Mouse (Mus musculus): ENCODE measurements around the gene Gpank1. TPM values are rescaled to one million over a fixed set of nuclear protein-coding genes. Genes with fewer than 3 reads are reported as not detected.

Gpank1 gene
- polyA plus RNA-seq, 1 experiment from 2014 or later: 19.4 TPM

DNA sequence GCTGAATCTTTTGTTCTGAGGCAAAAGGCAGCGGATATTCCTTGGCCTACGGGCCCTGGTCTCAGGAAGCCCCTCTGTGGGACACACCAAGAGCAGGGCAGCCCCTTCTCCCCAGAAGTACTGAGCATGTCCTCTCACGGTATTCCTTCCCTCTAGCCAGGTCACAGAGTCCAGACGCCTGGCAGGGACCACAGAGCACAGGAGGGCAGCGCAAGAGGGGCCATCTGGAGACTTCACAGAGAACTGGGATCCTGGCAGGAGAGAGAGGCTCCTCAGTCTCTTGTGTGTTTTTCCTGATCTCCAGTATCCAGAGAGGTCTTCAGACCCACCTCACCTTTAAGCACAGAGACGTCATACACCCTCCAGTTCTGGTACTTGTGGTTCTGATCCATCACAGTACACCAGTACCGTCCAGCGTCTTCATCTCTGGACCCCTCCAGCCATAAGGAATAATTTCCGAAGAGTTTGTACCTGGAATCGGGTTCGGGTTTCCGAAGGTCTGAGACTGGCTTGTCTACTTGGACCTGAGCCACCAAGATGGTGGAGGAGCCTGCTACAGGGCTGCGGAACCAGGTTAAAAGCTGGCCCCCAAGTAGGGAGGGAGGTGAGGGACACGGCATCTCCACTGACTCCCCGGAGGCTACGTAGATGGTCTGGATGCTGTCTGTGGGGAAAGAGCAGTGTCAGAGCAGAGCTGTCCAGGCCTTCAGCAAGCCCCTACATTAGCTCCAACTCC lies 38.2 kb upstream of the Gpank1 start:
- no peak overlapping the region for H3K4me2 ChIP-seq (replicated peaks; ENCODE audit: low read depth, low read length)
- 81% methylated on average over 16 of the region's 16 CpGs for WGBS
- ATAC-seq (ENCODE audit: low FRiP score, low TSS enrichment): no peak

DNA sequence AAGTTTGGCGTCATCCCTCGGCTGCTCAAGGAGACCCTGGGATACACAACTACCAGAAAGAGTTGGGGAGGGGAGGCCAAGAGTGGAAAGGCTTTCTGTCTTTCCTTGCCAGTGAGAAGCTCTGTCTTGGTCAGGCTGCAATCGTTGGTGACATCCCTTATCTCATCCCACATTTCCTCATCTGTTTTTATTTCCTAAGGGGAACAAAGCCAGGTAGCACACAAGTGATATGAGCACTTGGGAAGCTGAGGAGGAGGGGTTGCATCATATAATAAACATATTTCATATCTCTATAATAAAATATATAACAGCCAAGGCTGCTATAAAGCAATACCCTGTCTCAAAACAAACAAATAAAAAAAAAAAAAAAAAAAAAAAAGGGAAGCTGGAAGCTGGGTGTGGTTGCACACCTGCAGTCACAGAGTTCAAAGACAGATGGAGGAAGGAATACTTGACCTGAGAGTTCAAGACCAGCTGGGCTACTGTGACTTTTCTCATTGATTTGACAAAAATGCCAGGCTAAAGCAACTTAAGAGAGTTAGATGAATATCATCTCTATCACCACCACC lies 37.2 kb upstream of the Gpank1 start:
- H3K4me3 ChIP-seq (ENCODE audit: low read length): no peak overlapping the region
- WGBS: 85% methylated on average over 3 of the region's 3 CpGs
- no peaks in the 10 kb centered on the region for H3K4me1 ChIP-seq (ENCODE audit: control insufficient read depth, insufficient read depth, low read length)
- no peaks in the 10 kb centered on the region for H3K36me3 ChIP-seq (ENCODE audit: control insufficient read depth, insufficient read depth, low read length)
- no peak overlapping the region for H3K4me2 ChIP-seq (replicated peaks; ENCODE audit: low read depth, low read length)
- H3K27ac ChIP-seq (ENCODE audit: low read depth, low read length): no peak overlapping the region
- no peaks in the 10 kb centered on the region for H3K27me3 ChIP-seq (ENCODE audit: control insufficient read depth, insufficient read depth, low read length)
- no peak overlapping the region for H3K9ac ChIP-seq (ENCODE audit: low read depth, low read length)
- no peak for ATAC-seq (ENCODE audit: low FRiP score, low TSS enrichment)
- no peaks in the 10 kb centered on the region for H3K9me3 ChIP-seq (ENCODE audit: control insufficient read depth, low read length)

More for the DNA sequence above, 38.2 kb upstream of the Gpank1 start:
- Histone ChIP-seq H3K27me3 (ENCODE audit: control insufficient read depth, insufficient read depth, low read length) (peaks cover 2% of the 10 kb centered on the region; the same call in 1 of the 2 replicates), H3K4me1 (ENCODE audit: control insufficient read depth, insufficient read depth, low read length) (no peaks in the 10 kb centered on the region), H3K9me3 (ENCODE audit: control insufficient read depth, low read length) (no peaks in the 10 kb centered on the region), H3K36me3 (ENCODE audit: control insufficient read depth, insufficient read depth, low read length) (no peaks in the 10 kb centered on the region), H3K4me3 (ENCODE audit: low read length) (no peak overlapping the region), H3K27ac (ENCODE audit: low read depth, low read length) (no peak overlapping the region), H3K9ac (ENCODE audit: low read depth, low read length) (no peak overlapping the region)

DNA sequence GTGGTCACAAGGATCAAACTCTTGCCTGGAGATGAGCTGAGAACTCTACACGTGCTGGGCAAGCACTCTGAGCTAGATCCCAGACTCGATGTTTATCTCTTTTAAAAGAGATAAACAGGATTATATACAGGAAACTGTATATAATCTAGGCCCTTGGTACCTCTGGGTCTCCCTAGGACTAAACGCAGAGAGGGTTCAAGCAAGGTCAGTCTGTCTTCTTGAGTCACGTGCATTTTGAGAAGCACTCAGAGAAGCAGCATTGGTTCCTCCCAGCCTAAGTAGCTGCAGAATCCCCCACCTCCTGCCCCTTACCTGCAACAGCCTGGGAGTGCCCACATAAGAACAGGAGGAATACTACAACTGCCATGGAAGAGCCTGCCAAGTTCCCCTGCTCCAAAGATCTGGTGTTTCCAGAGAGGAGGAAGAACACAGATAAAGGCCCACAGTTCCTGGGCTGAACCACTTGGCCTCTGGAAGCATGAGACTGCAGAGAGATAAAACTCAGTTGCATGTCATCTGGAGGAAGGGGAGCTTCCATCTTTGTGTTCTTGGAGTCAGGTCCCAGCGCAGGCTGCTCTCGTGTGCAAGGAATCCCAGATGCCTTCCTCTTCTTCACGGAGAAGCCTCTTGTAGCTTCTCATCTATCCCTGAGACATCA lies 35.9 kb upstream of the Gpank1 start, which contains the start of gene Ly6g6f:
Gene Ly6g6f, minus strand, starts transcription at position 403 of the 658 bp plus-strand sequence.
- Histone ChIP-seq H3K27ac (ENCODE audit: low read depth, low read length) (no peak within 1 kb of the TSS), H3K9me3 (ENCODE audit: control insufficient read depth, low read length) (no peaks in the 10 kb centered on the region), H3K36me3 (ENCODE audit: control insufficient read depth, insufficient read depth, low read length) (no peaks in the 10 kb centered on the region), H3K4me3 (ENCODE audit: low read length) (no peak within 1 kb of the TSS), H3K4me2 (replicated peaks; ENCODE audit: low read depth, low read length) (no peak within 1 kb of the TSS), H3K27me3 (ENCODE audit: control insufficient read depth, insufficient read depth, low read length) (no peaks in the 10 kb centered on the region), H3K4me1 (ENCODE audit: control insufficient read depth, insufficient read depth, low read length) (peaks cover 7% of the 10 kb centered on the region), H3K9ac (ENCODE audit: low read depth, low read length) (no peak within 1 kb of the TSS)
- ATAC-seq (ENCODE audit: low FRiP score, low TSS enrichment): no peak
- 85% methylated on average over 7 of the region's 7 CpGs for WGBS

DNA sequence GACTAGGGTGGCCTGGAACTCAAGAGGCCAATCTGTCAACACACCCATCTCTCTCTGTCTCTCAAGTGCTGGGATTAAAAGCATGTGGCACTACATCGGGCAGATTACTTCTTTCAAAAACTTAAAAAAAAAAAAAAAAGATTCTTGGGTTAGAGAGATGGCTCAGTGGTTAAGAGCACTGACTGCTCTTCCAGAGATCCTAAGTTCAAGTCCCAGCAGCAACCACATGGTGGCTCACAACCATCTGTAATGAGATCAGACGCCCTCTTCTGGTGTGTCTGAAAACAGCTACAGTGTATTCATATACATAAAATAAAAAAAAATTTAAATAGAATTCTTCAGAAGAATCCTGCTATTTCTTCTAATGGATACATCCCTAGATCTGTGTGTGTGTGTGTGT lies 33.1 kb upstream of the Gpank1 start:
- H3K4me3 ChIP-seq (ENCODE audit: low read length): no peak overlapping the region
- 61% methylated on average over 2 of the region's 2 CpGs for WGBS
- no peaks in the 10 kb centered on the region for H3K27me3 ChIP-seq (ENCODE audit: control insufficient read depth, insufficient read depth, low read length)
- H3K27ac ChIP-seq (ENCODE audit: low read depth, low read length): no peak overlapping the region
- peaks cover 12% of the 10 kb centered on the region for H3K4me1 ChIP-seq (ENCODE audit: control insufficient read depth, insufficient read depth, low read length)
- H3K9ac ChIP-seq (ENCODE audit: low read depth, low read length): no peak overlapping the region
- H3K36me3 ChIP-seq (ENCODE audit: control insufficient read depth, insufficient read depth, low read length): peaks cover 15% of the 10 kb centered on the region
- no peaks in the 10 kb centered on the region for H3K9me3 ChIP-seq (ENCODE audit: control insufficient read depth, low read length)
- no peak overlapping the region for H3K4me2 ChIP-seq (replicated peaks; ENCODE audit: low read depth, low read length)
- no peak for ATAC-seq (ENCODE audit: low FRiP score, low TSS enrichment)

DNA sequence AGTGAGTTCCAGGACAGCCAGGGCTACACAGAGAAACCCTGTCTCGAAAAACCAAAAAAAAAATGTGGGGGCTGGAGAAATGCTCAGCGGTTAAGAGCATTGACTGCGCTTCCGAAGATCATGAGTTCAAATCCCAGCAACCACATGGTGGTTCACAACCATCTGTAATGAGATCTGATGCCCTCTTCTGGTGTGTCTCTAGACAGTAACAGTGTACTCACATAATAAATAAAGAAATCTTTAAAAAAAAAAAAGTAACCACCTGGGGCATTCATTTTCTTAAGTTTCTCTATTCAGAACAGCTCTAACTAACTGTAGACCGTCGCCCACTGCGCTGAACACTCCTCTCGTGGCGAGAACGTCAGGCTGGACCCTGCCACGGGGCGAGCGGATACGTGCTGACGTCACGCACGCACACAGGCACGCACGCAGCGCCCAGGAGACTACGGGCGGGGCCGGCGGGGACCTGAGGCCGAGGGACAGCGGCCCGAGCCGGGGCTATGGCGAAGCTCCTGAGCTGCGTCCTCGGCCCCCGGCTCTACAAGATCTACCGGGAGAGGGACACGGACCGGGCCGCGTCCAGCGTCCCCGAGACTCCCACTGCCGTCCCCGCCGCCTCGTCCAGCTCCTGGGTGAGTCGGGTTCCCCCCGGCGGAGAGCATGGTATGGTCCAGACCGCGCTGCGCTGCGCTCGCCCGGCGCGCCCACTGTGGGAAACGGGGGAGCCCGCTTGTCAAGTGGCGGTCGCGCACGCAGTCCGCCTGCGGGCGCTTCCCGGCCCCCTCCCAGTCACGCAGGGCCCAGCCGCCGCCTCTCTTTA lies 32.2 kb upstream of the Gpank1 start, which contains the start of gene Abhd16a:
Gene Abhd16a, plus strand, starts transcription at position 439 of the 820 bp plus-strand sequence.
- Histone ChIP-seq H3K27me3 (ENCODE audit: control insufficient read depth, insufficient read depth, low read length) (no peaks in the 10 kb centered on the region), H3K4me3 (ENCODE audit: low read length) (peak within 1 kb of the TSS; percentile 64), H3K36me3 (ENCODE audit: control insufficient read depth, insufficient read depth, low read length) (peaks cover 20% of the 10 kb centered on the region), H3K4me2 (replicated peaks; ENCODE audit: low read depth, low read length) (peak within 1 kb of the TSS; percentile 67), H3K27ac (ENCODE audit: low read depth, low read length) (peak within 1 kb of the TSS; percentile 95), H3K4me1 (ENCODE audit: control insufficient read depth, insufficient read depth, low read length) (peaks cover 12% of the 10 kb centered on the region), H3K9ac (ENCODE audit: low read depth, low read length) (peak within 1 kb of the TSS; percentile 86), H3K9me3 (ENCODE audit: control insufficient read depth, low read length) (no peaks in the 10 kb centered on the region)
- ATAC-seq (ENCODE audit: low FRiP score, low TSS enrichment): peak; percentile 98
- 4% methylated on average over 53 of the region's 67 CpGs for WGBS

DNA sequence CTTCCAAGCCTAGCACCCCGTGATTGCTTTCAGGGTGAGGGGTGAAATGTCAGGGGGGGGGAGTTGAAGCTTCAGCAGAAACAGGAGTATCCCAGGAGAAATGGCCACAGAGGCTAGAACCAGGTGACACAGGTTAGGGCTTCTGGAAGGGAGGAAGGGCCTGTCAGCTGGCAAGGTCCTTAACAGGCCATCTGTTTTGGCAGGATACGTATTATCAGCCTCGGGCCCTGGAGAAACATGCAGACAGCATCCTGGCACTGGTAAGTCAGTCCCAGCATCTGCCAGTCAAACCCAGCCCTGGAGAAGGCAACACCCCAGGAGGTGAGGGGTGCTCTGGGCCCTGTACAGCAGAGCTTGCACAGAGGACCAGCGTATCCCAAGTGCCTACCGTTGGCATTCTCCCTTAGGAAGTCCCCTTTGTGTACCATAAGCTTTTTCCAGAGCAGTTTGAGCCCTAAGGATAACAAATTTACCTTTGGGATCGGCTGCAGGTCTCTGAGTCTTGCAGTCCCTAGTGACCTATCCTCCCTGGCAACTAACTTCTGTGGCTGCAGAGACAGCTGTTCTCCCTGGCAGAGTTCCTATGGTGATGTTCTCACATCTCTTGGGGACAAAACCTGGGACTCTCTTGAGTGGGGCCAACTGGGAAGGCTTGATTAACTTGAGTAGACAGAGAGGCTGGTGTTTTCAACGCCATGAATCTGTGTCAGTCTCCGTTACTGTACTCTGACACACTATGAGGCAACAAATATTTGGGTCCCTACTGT lies 30.9 kb upstream of the Gpank1 start:
- Histone ChIP-seq H3K4me1 (ENCODE audit: control insufficient read depth, insufficient read depth, low read length) (peaks cover 12% of the 10 kb centered on the region), H3K9me3 (ENCODE audit: control insufficient read depth, low read length) (no peaks in the 10 kb centered on the region), H3K36me3 (ENCODE audit: control insufficient read depth, insufficient read depth, low read length) (peaks cover 26% of the 10 kb centered on the region), H3K9ac (ENCODE audit: low read depth, low read length) (peak overlapping the region; percentile 86; the same call in 1 of the 2 replicates), H3K27me3 (ENCODE audit: control insufficient read depth, insufficient read depth, low read length) (no peaks in the 10 kb centered on the region), H3K4me2 (replicated peaks; ENCODE audit: low read depth, low read length) (peak overlapping the region; percentile 67), H3K27ac (ENCODE audit: low read depth, low read length) (no peak overlapping the region), H3K4me3 (ENCODE audit: low read length) (peak overlapping the region; percentile 64)
- WGBS: 67% methylated on average over 8 of the region's 8 CpGs
- ATAC-seq (ENCODE audit: low FRiP score, low TSS enrichment): no peak

DNA sequence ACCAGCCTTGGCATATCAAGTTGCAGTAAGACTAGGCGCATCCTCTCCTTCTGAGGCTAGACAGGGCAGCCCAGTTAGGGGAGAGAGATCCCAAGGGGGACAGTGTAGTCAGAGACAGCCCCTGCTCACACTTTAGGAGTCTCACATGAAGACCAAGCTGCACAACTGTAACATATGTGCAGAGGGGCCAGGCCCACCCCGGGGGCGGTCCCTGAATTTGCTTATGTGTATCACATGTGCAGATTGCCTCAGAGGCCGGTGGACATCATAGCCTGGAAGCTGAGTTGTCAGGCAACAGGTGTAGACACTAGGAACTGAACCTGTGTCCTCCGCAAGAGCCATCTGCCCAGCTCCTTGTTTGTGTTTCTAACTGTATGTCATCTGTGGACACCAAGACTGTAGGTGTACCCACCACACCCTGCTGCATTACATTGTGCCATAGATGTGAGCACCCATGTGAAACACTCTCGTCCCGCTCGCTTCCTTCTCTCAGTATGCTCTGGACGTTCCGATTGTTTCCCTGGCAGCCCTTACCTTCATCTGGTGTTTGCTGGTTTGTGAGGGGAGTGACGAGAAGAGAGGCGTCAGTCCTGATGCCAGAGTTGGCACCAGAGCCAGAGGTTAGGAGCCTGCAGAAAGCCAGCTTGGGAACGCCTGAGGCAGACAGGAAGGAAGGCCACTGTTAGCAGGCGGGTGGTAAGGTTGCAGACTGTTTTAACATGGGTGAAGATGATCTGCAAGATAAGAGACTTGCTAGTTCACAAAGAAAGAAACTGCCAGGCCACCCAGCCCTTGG lies 28.7 kb upstream of the Gpank1 start:
- Histone ChIP-seq H3K4me1 (ENCODE audit: control insufficient read depth, insufficient read depth, low read length) (peaks cover 15% of the 10 kb centered on the region), H3K4me3 (ENCODE audit: low read length) (no peak overlapping the region), H3K36me3 (ENCODE audit: control insufficient read depth, insufficient read depth, low read length) (peaks cover 44% of the 10 kb centered on the region), H3K27ac (ENCODE audit: low read depth, low read length) (no peak overlapping the region), H3K9me3 (ENCODE audit: control insufficient read depth, low read length) (no peaks in the 10 kb centered on the region), H3K9ac (ENCODE audit: low read depth, low read length) (no peak overlapping the region), H3K27me3 (ENCODE audit: control insufficient read depth, insufficient read depth, low read length) (no peaks in the 10 kb centered on the region), H3K4me2 (replicated peaks; ENCODE audit: low read depth, low read length) (no peak overlapping the region)
- no peak for ATAC-seq (ENCODE audit: low FRiP score, low TSS enrichment)
- 83% methylated on average over 14 of the region's 14 CpGs for WGBS

Measured in kidney, embryonic 14.5 days (tissue).